Mouse (Mus musculus) E14TG2a.4 (cell line): ENCODE measurements around the gene Cyp51.

Experiments used
- CTCF ChIP-seq: conservative IDR thresholded peaks from 2 replicates; pipeline ENCODE4 v1.5.1; 2014; ENCODE audit warnings: low read length
- NANOG ChIP-seq: IDR thresholded peaks from 2 replicates; pipeline ENCODE4 v1.6.1; 2014; ENCODE audit warnings: borderline replicate concordance, low read length, mixed read lengths
- POU5F1 ChIP-seq: IDR thresholded peaks from 2 replicates; pipeline ENCODE4 v1.6.1; 2014; ENCODE audit warnings: low read length, borderline replicate concordance

GRCm38 (mm10) chr5:4079086-4079485, 25.5 kb downstream of the Cyp51 start:
- no peak for TF ChIP-seq CTCF
- TF ChIP-seq POU5F1, result no peak
- TF ChIP-seq NANOG, result no peak
